Mouse (Mus musculus) brain, embryonic 14.5 days (tissue): Measurements from ENCODE around the gene Eml2. TPM values are rescaled to one million over a fixed set of nuclear protein-coding genes. Genes with fewer than 3 reads are reported as not detected.

Experiments used
- DNase-seq: peaks from one replicate; pipeline ENCODE4 v3.0.0-alpha.2; 2011; ENCODE audit warnings: low read depth
- CTCF ChIP-seq: fragments of 200-500 bp; IDR thresholded peaks from 2 replicates; pipeline ENCODE4 v1.5.1; 2012; ENCODE audit warnings: inconsistent platforms, mild to moderate bottlenecking, moderate library complexity, borderline replicate concordance; ENCODE audit not compliant: insufficient read depth, insufficient read length; ENCODE audit errors: extremely low read depth
- POLR2A ChIP-seq: fragments of 200-500 bp; IDR thresholded peaks from 2 replicates; pipeline ENCODE4 v1.6.1; 2012; ENCODE audit warnings: mild to moderate bottlenecking, inconsistent platforms, borderline replicate concordance; ENCODE audit not compliant: poor library complexity, insufficient read depth, insufficient read length, severe bottlenecking; ENCODE audit errors: extremely low read depth
- polyA plus RNA-seq: library from polyadenylated mRNA; depleted of rRNA; stranded (reverse); fragments of >200 nt; gene quantifications from 2 replicates; pipeline ENCODE4 v1.2.3, GENCODE M21; 2012; rRNA removed

The Eml2 gene
- polyA plus RNA-seq, 1 experiment = 42.4 TPM

DNA sequence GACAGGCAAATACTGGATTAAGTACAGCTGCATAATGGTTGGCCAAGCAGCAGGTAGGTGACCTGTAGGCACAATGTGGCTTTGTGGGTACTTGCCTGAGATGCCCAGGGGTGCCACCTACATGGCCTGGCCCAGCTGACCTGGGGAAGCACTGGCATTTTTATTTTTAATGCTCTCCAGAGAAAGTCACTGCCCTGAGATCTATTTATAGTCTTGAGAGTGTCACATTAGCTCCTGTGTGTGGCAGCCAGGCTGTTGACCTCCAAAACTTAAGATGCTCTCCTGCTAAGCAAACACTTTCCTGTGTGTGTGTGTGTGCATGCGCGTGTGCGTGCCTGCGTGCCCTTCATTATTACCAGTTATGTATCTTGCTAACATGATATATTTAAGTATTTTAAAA is 62.1 kb downstream of the Eml2 start:
- DNase-seq = no peak

DNA sequence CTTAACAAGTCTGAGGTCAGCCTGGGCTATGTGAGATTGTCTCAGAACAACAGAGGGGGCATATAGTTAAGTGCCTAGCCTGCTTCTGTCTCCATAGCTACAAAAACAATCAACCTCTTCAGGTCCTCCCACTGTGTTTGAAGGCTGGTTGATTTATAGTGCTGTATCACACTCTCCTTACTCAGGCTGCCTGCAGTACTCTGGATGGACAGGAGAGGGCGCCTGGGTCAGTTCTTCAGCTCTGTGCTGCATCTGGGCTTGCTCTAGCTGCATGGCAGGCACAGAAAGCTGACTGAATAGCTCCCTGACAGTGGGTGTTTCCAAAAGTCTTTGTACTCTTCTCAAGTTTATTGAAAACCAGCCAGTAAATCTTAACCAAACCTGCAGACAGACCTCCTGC is 63.2 kb downstream of the Eml2 start:
- DNase-seq = peak; percentile 90
- TF ChIP-seq CTCF (peak; percentile 96), POLR2A (no peak)

More for the DNA sequence above, 62.1 kb downstream of the Eml2 start:
- no peak for TF ChIP-seq POLR2A
- TF ChIP-seq CTCF = no peak

DNA sequence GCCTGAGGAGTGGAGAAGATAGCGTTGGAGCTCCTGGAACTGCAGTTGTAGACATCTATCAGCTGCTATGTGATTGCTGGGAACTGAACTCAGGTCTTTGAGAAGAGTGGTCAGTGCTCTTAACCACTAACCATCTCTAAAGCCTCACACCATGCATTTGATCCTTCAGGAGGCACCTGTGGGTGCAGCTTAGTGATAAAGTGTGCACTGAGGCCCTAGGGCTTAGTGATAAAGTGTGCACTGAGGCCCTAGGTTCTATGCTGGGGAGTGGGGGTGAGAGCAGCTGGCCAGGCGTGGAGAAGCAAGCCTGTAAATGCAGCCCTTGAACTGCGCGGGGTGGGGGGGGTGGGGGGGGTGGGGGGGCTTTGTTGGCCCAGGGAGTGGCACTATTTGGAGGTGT is 63.8 kb downstream of the Eml2 start:
- DNase-seq = no peak
- no peak for TF ChIP-seq CTCF
- TF ChIP-seq POLR2A = no peak

DNA sequence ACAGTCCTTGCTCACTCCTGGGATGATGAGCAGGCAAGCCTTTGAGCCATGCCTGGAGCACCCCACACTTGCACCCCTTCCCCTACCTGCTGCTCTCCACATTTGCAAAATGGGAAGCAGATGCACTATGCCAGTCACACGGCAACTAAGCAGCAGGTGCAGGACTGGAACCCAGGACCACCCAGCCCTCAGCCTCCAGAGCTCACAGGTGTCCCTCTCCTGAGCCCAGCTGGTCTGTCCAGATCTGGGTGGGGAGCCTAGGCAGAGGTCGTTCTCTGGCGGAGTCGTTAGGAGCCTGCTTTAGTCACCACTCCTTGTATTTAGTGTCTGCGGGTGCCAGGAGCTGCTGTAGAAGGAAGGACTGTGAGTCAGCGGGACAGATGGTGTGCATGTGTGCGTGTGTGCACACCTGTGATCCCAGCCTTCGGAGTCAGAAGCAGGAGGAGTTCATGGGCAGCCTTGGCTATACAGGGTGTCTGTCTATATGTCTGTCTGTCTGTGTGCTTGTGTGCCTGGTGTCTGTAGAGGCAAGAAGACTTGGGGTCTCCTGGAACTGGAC is 64.8 kb downstream of the Eml2 start:
- TF ChIP-seq CTCF (no peak), POLR2A (no peak)
- DNase-seq = no peak

DNA sequence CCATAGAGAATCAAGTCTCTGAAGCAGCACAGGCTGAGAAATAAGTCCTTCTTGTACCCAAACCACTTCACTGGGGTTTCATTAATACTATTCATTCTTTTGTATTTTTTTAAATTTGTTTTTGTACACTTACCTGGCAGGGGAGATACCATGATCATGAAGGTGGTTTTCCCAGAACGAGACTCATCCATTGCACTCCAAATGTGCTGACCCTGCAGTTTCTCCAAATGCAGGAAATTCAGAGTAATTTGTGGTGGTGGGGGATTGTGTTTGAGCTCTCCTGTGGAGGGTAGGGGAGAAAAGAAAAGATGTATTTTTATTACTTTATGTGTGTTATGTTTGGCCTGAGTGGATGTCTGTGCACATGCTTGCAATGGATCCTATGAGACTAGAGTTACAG is 65.8 kb downstream of the Eml2 start:
- no peak for TF ChIP-seq POLR2A
- no peak for TF ChIP-seq CTCF
- no peak for DNase-seq

DNA sequence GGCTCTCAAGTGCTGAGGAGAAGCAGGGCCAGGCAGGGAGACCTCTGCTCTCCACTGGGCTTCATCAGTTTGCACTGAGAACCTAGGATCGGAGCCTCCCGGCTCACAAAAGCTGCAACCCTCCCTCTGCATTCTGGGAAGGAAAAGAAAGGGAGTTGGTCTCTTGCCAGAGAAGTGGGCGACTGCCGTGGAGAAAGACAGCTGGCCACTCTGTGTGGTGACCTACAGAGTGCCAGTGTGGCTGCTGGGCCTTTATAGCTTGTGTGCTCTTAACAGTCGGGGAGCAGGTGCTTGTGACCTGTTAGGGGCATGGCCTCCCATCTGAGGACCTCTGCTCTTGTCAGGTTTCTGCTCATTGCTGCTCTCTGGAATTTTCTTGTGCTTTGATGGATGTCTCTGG is 67.6 kb downstream of the Eml2 start:
- TF ChIP-seq POLR2A (no peak), CTCF (no peak)
- peak; percentile 37 for DNase-seq

GRCm38 (mm10) chr7:19245083-19245482 is 68.9 kb downstream of the Eml2 start:
- TF ChIP-seq CTCF (no peak), POLR2A (no peak)
- DNase-seq = no peak

DNA sequence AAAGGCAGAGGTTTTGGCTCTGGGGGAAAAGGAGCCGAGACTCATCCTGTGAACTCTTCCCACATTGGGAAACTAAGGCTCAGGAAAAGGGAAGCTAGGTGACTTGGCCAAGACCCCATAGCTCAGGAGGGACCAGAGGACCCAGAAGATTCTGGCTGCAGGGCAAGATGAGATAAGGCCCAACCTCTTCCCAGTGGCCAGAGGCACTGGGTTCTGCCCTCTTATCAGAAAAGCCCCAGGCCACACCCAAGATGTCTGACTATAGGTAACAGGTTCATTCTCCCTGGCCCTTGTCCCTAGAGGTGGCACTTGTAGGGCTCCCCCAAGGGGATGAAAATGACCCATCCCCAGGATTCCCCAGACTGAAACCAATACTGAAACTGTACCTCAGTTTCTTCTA is 70.6 kb downstream of the Eml2 start:
- no peak for DNase-seq
- TF ChIP-seq CTCF (no peak), POLR2A (no peak)

- DNase-seq = no peak
- TF ChIP-seq POLR2A = no peak
Observed at GRCm38 (mm10) chr7:19247511-19247910, 71.3 kb downstream of the Eml2 start.

- no peak for DNase-seq
- TF ChIP-seq POLR2A (no peak), CTCF (no peak)
Observed at GRCm38 (mm10) chr7:19252078-19252477, 75.9 kb downstream of the Eml2 start.

DNA sequence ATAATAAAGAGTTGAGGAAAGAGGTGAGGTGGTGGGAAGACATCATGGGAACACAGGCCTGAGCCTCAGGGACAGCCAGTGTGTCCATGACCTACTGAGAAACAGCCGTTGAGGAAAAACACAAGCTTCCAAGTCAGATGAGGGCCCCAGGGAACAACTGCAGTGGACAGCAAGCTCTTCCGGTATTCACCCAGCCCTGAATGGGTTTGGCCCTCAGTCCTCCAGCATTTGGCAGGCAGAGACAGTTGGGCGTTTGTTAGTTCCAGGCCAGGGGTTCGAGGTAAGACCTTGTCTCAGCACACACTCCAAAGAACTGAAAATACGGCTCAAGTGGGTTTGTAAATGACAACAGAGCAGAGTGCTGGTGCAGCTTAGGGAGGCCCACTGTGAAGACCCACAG is 77.2 kb downstream of the Eml2 start:
- TF ChIP-seq CTCF = no peak
- DNase-seq = no peak

DNA sequence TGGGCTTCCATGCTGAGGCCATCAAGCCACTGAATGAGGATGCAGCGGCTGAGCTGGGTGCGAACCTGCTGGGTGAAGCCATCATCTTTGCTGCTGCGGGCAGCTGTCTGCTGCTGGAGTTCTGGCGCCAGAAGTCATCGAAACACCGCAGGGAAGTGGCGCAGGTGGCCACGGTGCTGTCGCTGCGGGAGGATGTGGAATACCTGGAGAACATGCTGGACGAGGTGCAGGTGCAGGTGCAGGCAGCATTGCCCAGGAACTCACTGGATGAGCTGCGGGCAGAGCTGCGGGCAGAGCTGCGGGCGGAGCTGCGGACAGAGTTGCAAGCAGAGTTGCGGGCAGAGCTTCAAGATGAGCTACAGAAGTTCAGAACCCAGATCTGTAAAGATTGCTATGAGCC is 79.2 kb downstream of the Eml2 start:
- no peak for DNase-seq
- TF ChIP-seq POLR2A = no peak
- no peak for TF ChIP-seq CTCF

Other genes starting within 250 kb of the Eml2 start
- gene Nanos2, start 189.0 kb upstream of the Eml2 start, polyA plus RNA-seq = 2.1 and 2.7 TPM in 2 replicates
- gene Mypop, start 185.2 kb upstream of the Eml2 start, polyA plus RNA-seq = 14.2 and 16.1 TPM in 2 replicates
- gene Irf2bp1, start 172.4 kb upstream of the Eml2 start, polyA plus RNA-seq = 48.9 and 54.6 TPM in 2 replicates
- gene Foxa3, start 152.9 kb upstream of the Eml2 start, polyA plus RNA-seq = not detected in 2 replicates
- 91.6 and 97.6 TPM in 2 replicates for gene Sympk, start 152.0 kb upstream of the Eml2 start, polyA plus RNA-seq
- 0.07 TPM in 1 of 2 replicates, not detected in the other for gene Rsph6a, start 121.7 kb upstream of the Eml2 start, polyA plus RNA-seq
- gene Dmwd, start 100.2 kb upstream of the Eml2 start, polyA plus RNA-seq = 178 and 209 TPM in 2 replicates
- gene Dmpk, start 92.6 kb upstream of the Eml2 start, polyA plus RNA-seq = 67.1 and 74.8 TPM in 2 replicates
- gene Six5, start 81.8 kb upstream of the Eml2 start, polyA plus RNA-seq = 16.3 and 27.6 TPM in 2 replicates
- 5.2 and 5.9 TPM in 2 replicates for gene Gm4969, start 58.1 kb upstream of the Eml2 start, polyA plus RNA-seq
- gene Fbxo46, start 56.6 kb upstream of the Eml2 start, polyA plus RNA-seq = 15.9 and 18.1 TPM in 2 replicates
- gene Qpctl, start 27.1 kb upstream of the Eml2 start, polyA plus RNA-seq = 18.3 and 20.8 TPM in 2 replicates
- 95.5 and 107 TPM in 2 replicates for gene Snrpd2, start 26.7 kb upstream of the Eml2 start, polyA plus RNA-seq
- gene Gipr, start 10.3 kb upstream of the Eml2 start, polyA plus RNA-seq = 9.6 and 24.5 TPM in 2 replicates
- 4.7 and 5.3 TPM in 2 replicates for gene Gpr4, start 36.1 kb downstream of the Eml2 start, polyA plus RNA-seq
- 31.1 and 33.3 TPM in 2 replicates for gene Opa3, start 51.9 kb downstream of the Eml2 start, polyA plus RNA-seq
- gene Vasp, start 95.4 kb downstream of the Eml2 start, polyA plus RNA-seq = 66.4 and 89.0 TPM in 2 replicates
- 1.1 and 1.3 TPM in 2 replicates for gene Ppm1n, start 103.6 kb downstream of the Eml2 start, polyA plus RNA-seq
- 159 and 189 TPM in 2 replicates for gene Rtn2, start 106.2 kb downstream of the Eml2 start, polyA plus RNA-seq
- gene Fosb, start 133.6 kb downstream of the Eml2 start, polyA plus RNA-seq = 0.19 and 0.23 TPM in 2 replicates
- 65.1 and 81.9 TPM in 2 replicates for gene Ercc1, start 168.4 kb downstream of the Eml2 start, polyA plus RNA-seq
- 11.9 and 12.7 TPM in 2 replicates for gene Cd3eap, start 183.1 kb downstream of the Eml2 start, polyA plus RNA-seq
- gene Ppp1r13l, start 183.3 kb downstream of the Eml2 start, polyA plus RNA-seq = 8.2 and 8.9 TPM in 2 replicates
- gene Ercc2, start 205.6 kb downstream of the Eml2 start, polyA plus RNA-seq = 81.7 and 106 TPM in 2 replicates
- 1.5 and 2.5 TPM in 2 replicates for gene Klc3, start 227.7 kb downstream of the Eml2 start, polyA plus RNA-seq
- 0.24 and 0.31 TPM in 2 replicates for gene Ckm, start 228.4 kb downstream of the Eml2 start, polyA plus RNA-seq